Mouse (Mus musculus) G1E (cell line): Measurements from ENCODE around the gene Fpr-rs7. TPM values are rescaled to one million over a fixed set of nuclear protein-coding genes. Genes with fewer than 3 reads are reported as not detected.

Source experiments
- ATAC-seq: 2 replicates; pipeline ENCODE4 v1.8.0; 2016; ENCODE audit warnings: mild to moderate bottlenecking; ENCODE audit not compliant: insufficient number of reproducible peaks, poor library complexity, low FRiP score, severe bottlenecking; ENCODE audit errors: extremely low read depth
- DNase-seq: peaks from one replicate; pipeline ENCODE4 v3.0.0; 2012; ENCODE audit warnings: low spot score
- H3K27me3 ChIP-seq: 2 replicates; pipeline ENCODE4 v1.6.1; 2012; ENCODE audit warnings: mild to moderate bottlenecking, low read length, inconsistent platforms; ENCODE audit not compliant: insufficient read depth
- H3K36me3 ChIP-seq: replicated peaks from 2 replicates; pipeline ENCODE3; 2012; ENCODE audit warnings: mild to moderate bottlenecking, inconsistent platforms
- H3K4me1 ChIP-seq: 2 replicates; pipeline ENCODE4 v1.6.1; 2012; ENCODE audit warnings: low read depth, low read length, inconsistent platforms, mixed read lengths; ENCODE audit not compliant: insufficient read depth
- H3K4me3 ChIP-seq: 2 replicates; pipeline ENCODE4 v1.5.1; 2012; ENCODE audit warnings: low read depth, mild to moderate bottlenecking, inconsistent platforms, low read length, moderate library complexity, mixed read lengths
- H3K9me3 ChIP-seq: replicated peaks from 2 replicates; pipeline ENCODE4 v1.6.1; 2012; ENCODE audit warnings: inconsistent platforms
- CTCF ChIP-seq: IDR thresholded peaks from 2 replicates; pipeline ENCODE4 v1.5.1; 2012; ENCODE audit warnings: low read depth, low read length, inconsistent platforms, mixed read lengths
- GATA1 ChIP-seq: IDR thresholded peaks from 2 replicates; pipeline ENCODE4 v1.6.1; 2012; ENCODE audit warnings: borderline replicate concordance, low read length, inconsistent platforms, mixed read lengths
- GATA2 ChIP-seq: IDR thresholded peaks from 2 replicates; pipeline ENCODE4 v1.6.1; 2012; ENCODE audit warnings: low read depth, low read length, inconsistent platforms, borderline replicate concordance
- POLR2AphosphoS5 ChIP-seq: IDR thresholded peaks from 2 replicates; pipeline ENCODE4 v1.6.1; 2012; ENCODE audit warnings: low read depth, low read length, inconsistent platforms; ENCODE audit not compliant: insufficient replicate concordance
- TAL1 ChIP-seq: conservative IDR thresholded peaks from 2 replicates; pipeline ENCODE4 v1.6.1; 2012; ENCODE audit warnings: low read depth, low read length, inconsistent platforms, mixed read lengths
- polyA plus RNA-seq: library from polyadenylated mRNA; stranded (reverse); fragments of >175 nt; gene quantifications from 2 replicates; pipeline ENCODE4 v1.2.3, GENCODE M21; 2012
- total RNA-seq, 2 experiments: library from RNA; stranded (forward) in 1 of 2; stranded (reverse) in 1 of 2; fragments of 200-1000 nt in 1 of 2; fragments of >200 nt in 1 of 2; fragmentation: Nextera tagmentation in 1 of 2; gene quantifications; 2 replicates each; pipeline ENCODE4 v1.2.3; 2014 to 2017

Gene Fpr-rs7
- total RNA-seq (2014; fragmentation: Nextera tagmentation), result not detected in 2 replicates
- 0.23 TPM in 1 of 2 replicates, not detected in the other for total RNA-seq (2017)
- not detected in 2 replicates for polyA plus RNA-seq

DNA sequence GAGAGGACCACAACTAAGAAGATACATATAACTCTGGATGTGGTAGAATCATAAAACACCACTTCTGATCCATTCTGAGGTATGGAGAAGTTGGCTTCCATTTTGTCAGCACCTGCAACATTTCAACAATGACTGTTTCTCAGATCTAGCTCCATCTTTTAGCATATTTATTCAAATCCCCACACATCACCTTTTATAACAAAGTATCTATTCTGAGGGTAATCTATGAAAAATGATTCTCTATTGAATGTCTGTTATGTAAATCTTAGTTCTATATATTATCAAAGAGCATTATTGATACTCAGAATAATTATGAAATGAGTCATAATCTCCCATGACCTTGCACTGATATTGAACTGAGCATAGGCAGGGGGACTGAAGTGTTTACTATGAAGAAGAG is at the start of gene Fpr-rs7:
Gene Fpr-rs7, minus strand, starts transcription at position 101 of the 400 bp plus-strand sequence.
- Histone ChIP-seq H3K27me3 (no peaks in the 10 kb centered on the region), H3K36me3 (no peaks in the 10 kb centered on the region), H3K4me1 (no peaks in the 10 kb centered on the region), H3K4me3 (no peak within 1 kb of the TSS), H3K9me3 (no peaks in the 10 kb centered on the region)
- no peak for DNase-seq
- ATAC-seq, result no peak
- TF ChIP-seq GATA2 (no peak), CTCF (no peak), GATA1 (no peak), TAL1 (no peak), POLR2AphosphoS5 (no peak)

- ATAC-seq, result no peak
- Histone ChIP-seq H3K4me3 (no peak overlapping the region), H3K27me3 (no peaks in the 10 kb centered on the region), H3K36me3 (no peaks in the 10 kb centered on the region), H3K9me3 (0 out of 2 replicates have a peak, but pooled peaks cover 2% of the 10 kb centered on the region), H3K4me1 (no peaks in the 10 kb centered on the region)
- TF ChIP-seq GATA2, result no peak
- no peak for TF ChIP-seq CTCF
- no peak for TF ChIP-seq TAL1
- TF ChIP-seq GATA1, result no peak
- TF ChIP-seq POLR2AphosphoS5, result no peak
- DNase-seq, result no peak
Observed at GRCm38 (mm10) chr17:20074090-20074489, 39.9 kb downstream of the Fpr-rs7 start.

GRCm38 (mm10) chr17:20071656-20072396 is 42.2 kb downstream of the Fpr-rs7 start:
- Histone ChIP-seq H3K9me3 (0 out of 2 replicates have a peak, but pooled peaks cover 2% of the 10 kb centered on the region), H3K4me1 (no peaks in the 10 kb centered on the region), H3K4me3 (no peak overlapping the region), H3K36me3 (no peaks in the 10 kb centered on the region), H3K27me3 (no peaks in the 10 kb centered on the region)
- TF ChIP-seq POLR2AphosphoS5, result no peak
- no peak for TF ChIP-seq TAL1
- no peak for TF ChIP-seq CTCF
- no peak for TF ChIP-seq GATA1
- no peak for TF ChIP-seq GATA2
- ATAC-seq (no peak), DNase-seq (no peak)

Other genes with a start within 250 kb of the Fpr-rs7 start
- gene Vmn2r104, start 65.9 kb downstream of the Fpr-rs7 start, total RNA-seq (2014; fragmentation: Nextera tagmentation), result not detected in 2 replicates
- 0.06 and 0.33 TPM in 2 replicates for gene Vmn2r104, start 65.9 kb downstream of the Fpr-rs7 start, total RNA-seq (2017)
- not detected in 2 replicates for gene Vmn2r104, start 65.9 kb downstream of the Fpr-rs7 start, polyA plus RNA-seq
- gene Fpr-rs6, start 68.9 kb upstream of the Fpr-rs7 start, total RNA-seq (2014; fragmentation: Nextera tagmentation), result not detected in 2 replicates
- not detected in 2 replicates for gene Fpr-rs6, start 68.9 kb upstream of the Fpr-rs7 start, total RNA-seq (2017)
- gene Fpr-rs6, start 68.9 kb upstream of the Fpr-rs7 start, polyA plus RNA-seq, result not detected in 2 replicates
- gene Vmn2r105, start 120.8 kb upstream of the Fpr-rs7 start, total RNA-seq (2014; fragmentation: Nextera tagmentation), result not detected in 2 replicates
- 0.06 and 0.11 TPM in 2 replicates for gene Vmn2r105, start 120.8 kb upstream of the Fpr-rs7 start, total RNA-seq (2017)
- gene Vmn2r105, start 120.8 kb upstream of the Fpr-rs7 start, polyA plus RNA-seq, result not detected in 2 replicates
- gene Vmn2r106, start 171.3 kb upstream of the Fpr-rs7 start, total RNA-seq (2014; fragmentation: Nextera tagmentation), result not detected in 2 replicates
- gene Vmn2r106, start 171.3 kb upstream of the Fpr-rs7 start, total RNA-seq (2017), result not detected in 2 replicates
- not detected in 2 replicates for gene Vmn2r106, start 171.3 kb upstream of the Fpr-rs7 start, polyA plus RNA-seq
- gene Vmn2r107, start 231.0 kb upstream of the Fpr-rs7 start, total RNA-seq (2014; fragmentation: Nextera tagmentation), result not detected in 2 replicates
- gene Vmn2r107, start 231.0 kb upstream of the Fpr-rs7 start, total RNA-seq (2017), result under 0.01 and 0.06 TPM in 2 replicates
- not detected in 2 replicates for gene Vmn2r107, start 231.0 kb upstream of the Fpr-rs7 start, polyA plus RNA-seq